Mouse (Mus musculus) stomach, postnatal 0 days (tissue): ENCODE results near the gene Ift43. TPM values are rescaled to one million over a fixed set of nuclear protein-coding genes. Genes with fewer than 3 reads are reported as not detected.

Source experiments
- ATAC-seq: fragments of 200-750 bp; cut with Nextera tagmentation; 2 replicates; pipeline ENCODE4 v1.8.0; 2017; ENCODE audit not compliant: low FRiP score, low TSS enrichment
- DNase-seq: peaks from one replicate; pipeline ENCODE4 v3.0.0-alpha.2; 2016; ENCODE audit warnings: low spot score
- H3K27ac ChIP-seq: fragments of 300-500 bp; sonication (generic); replicated peaks from 2 replicates; pipeline ENCODE4 v1.5.1; 2014; ENCODE audit warnings: mild to moderate bottlenecking, control low read depth
- H3K27me3 ChIP-seq: fragments of 300-500 bp; sonication (generic); 2 replicates; pipeline ENCODE4 v1.6.1; 2014; ENCODE audit warnings: low read length; ENCODE audit not compliant: control insufficient read depth, insufficient read depth
- H3K36me3 ChIP-seq: fragments of 300-500 bp; sonication (generic); 2 replicates; pipeline ENCODE4 v1.6.1; 2014; ENCODE audit warnings: low read length, mixed read lengths; ENCODE audit not compliant: control insufficient read depth, insufficient read depth
- H3K4me1 ChIP-seq: fragments of 300-500 bp; sonication (generic); replicated peaks from 2 replicates; pipeline ENCODE4 v1.6.1; 2014; ENCODE audit warnings: antibody characterized with exemption; ENCODE audit not compliant: control insufficient read depth, insufficient read depth
- H3K4me2 ChIP-seq: fragments of 300-500 bp; sonication (generic); replicated peaks from 2 replicates; pipeline ENCODE4 v1.6.1; 2014; ENCODE audit warnings: low read depth, mild to moderate bottlenecking, control low read depth, moderate library complexity
- H3K4me3 ChIP-seq: fragments of 300-500 bp; sonication (generic); 2 replicates; pipeline ENCODE4 v1.5.1; 2014; ENCODE audit warnings: low read depth, low read length, control low read depth
- H3K9ac ChIP-seq: fragments of 300-500 bp; sonication (generic); 2 replicates; pipeline ENCODE4 v1.6.1; 2014; ENCODE audit warnings: mild to moderate bottlenecking, low read length, control low read depth, mixed read lengths
- H3K9me3 ChIP-seq: fragments of 300-500 bp; sonication (generic); 2 replicates; pipeline ENCODE4 v1.6.1; 2016; ENCODE audit warnings: low read length; ENCODE audit not compliant: control insufficient read depth
- CTCF ChIP-seq: IDR thresholded peaks from 2 replicates; pipeline ENCODE4 v1.5.1; 2016; ENCODE audit warnings: antibody characterized with exemption, low read depth, mild to moderate bottlenecking, moderate library complexity
- EP300 ChIP-seq: optimal IDR thresholded peaks from 2 replicates; pipeline ENCODE3; 2016; ENCODE audit warnings: antibody characterized with exemption
- WGBS: fragments of 180-500 bp; shearing (Covaris S2); extraction: QIAGEN DNeasy Blood & Tissue Kit; methylation state at CpG from one replicate; pipeline ENCODE4 v1.1.7; 2014; 5-methylcytosine and 5-hydroxymethylcytosine counted together
- polyA plus RNA-seq: library from polyadenylated mRNA; unstranded; fragments of >200 nt; fragmentation: Nextera tagmentation; extraction: Ambion mirVana; gene quantifications from 2 replicates; pipeline ENCODE4 v1.2.1, GENCODE M21; 2015

Ift43 gene
- polyA plus RNA-seq, 1 experiment from 2014 or later, result 48.0 TPM

- H3K4me3 ChIP-seq, result no peak overlapping the region
- TF ChIP-seq EP300 (no peak), CTCF (no peak)
- DNase-seq, result no peak
- 83% methylated on average over 5 of the region's 5 CpGs for WGBS
- no peak for ATAC-seq
- no peaks in the 10 kb centered on the region for H3K36me3 ChIP-seq
- no peak overlapping the region for H3K27ac ChIP-seq
- no peak overlapping the region for H3K4me2 ChIP-seq
- H3K4me1 ChIP-seq, result no peaks in the 10 kb centered on the region
- H3K9ac ChIP-seq, result no peak overlapping the region
- no peaks in the 10 kb centered on the region for H3K9me3 ChIP-seq
- H3K27me3 ChIP-seq, result no peaks in the 10 kb centered on the region
Observed at GRCm38 (mm10) chr12:86046141-86046540, 36.2 kb upstream of the Ift43 start.

- no peak overlapping the region for H3K9ac ChIP-seq
- no peak overlapping the region for H3K27ac ChIP-seq
- 94% methylated on average over 2 of the region's 2 CpGs for WGBS
- H3K36me3 ChIP-seq, result no peaks in the 10 kb centered on the region
- TF ChIP-seq CTCF, result no peak
- TF ChIP-seq EP300, result no peak
- ATAC-seq (no peak), DNase-seq (no peak)
- no peaks in the 10 kb centered on the region for H3K4me1 ChIP-seq
- no peaks in the 10 kb centered on the region for H3K9me3 ChIP-seq
- H3K4me3 ChIP-seq, result no peak overlapping the region
- H3K27me3 ChIP-seq, result no peaks in the 10 kb centered on the region
- no peak overlapping the region for H3K4me2 ChIP-seq
Observed at GRCm38 (mm10) chr12:86046776-86047175, 35.6 kb upstream of the Ift43 start.

- Histone ChIP-seq H3K9me3 (no peaks in the 10 kb centered on the region), H3K4me2 (no peak overlapping the region), H3K4me1 (no peaks in the 10 kb centered on the region), H3K36me3 (no peaks in the 10 kb centered on the region), H3K27me3 (no peaks in the 10 kb centered on the region), H3K9ac (no peak overlapping the region), H3K4me3 (no peak overlapping the region), H3K27ac (no peak overlapping the region)
- TF ChIP-seq CTCF (no peak), EP300 (no peak)
- DNase-seq (no peak), ATAC-seq (no peak)
- WGBS, result 65% methylated on average over 8 of the region's 8 CpGs
Observed at GRCm38 (mm10) chr12:86047376-86047775, 35.0 kb upstream of the Ift43 start.

- no peak for ATAC-seq
- Histone ChIP-seq H3K4me3 (no peak overlapping the region), H3K27me3 (no peaks in the 10 kb centered on the region), H3K4me2 (no peak overlapping the region), H3K36me3 (no peaks in the 10 kb centered on the region), H3K27ac (no peak overlapping the region), H3K4me1 (no peaks in the 10 kb centered on the region), H3K9me3 (no peaks in the 10 kb centered on the region), H3K9ac (no peak overlapping the region)
- no peak for DNase-seq
- TF ChIP-seq CTCF, result no peak
- TF ChIP-seq EP300, result no peak
- WGBS, result 85% methylated on average over 6 of the region's 6 CpGs
Observed at GRCm38 (mm10) chr12:86049813-86050212, 32.5 kb upstream of the Ift43 start.

DNA sequence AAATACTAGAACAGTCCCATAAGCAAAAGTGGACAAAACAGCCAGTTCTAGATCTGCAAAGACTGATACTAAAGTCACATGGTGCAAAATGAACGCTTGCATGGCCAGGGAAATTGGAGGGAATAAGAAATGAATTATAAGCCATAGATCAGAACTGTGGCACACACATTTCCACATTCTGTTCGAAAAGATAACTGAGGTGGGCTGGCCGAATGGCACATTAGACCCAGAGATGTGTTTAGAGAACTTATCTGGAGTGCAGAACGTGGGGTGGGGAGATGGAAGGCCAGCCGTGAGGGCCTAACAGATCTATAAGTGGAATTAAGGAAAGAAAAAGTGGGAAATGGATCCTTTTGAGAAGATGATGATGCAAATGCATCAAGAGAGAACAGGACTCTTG, 30.9 kb upstream of the Ift43 start:
- no peaks in the 10 kb centered on the region for H3K4me1 ChIP-seq
- H3K36me3 ChIP-seq, result no peaks in the 10 kb centered on the region
- H3K9me3 ChIP-seq, result no peaks in the 10 kb centered on the region
- no peak overlapping the region for H3K9ac ChIP-seq
- no peak overlapping the region for H3K4me3 ChIP-seq
- H3K27ac ChIP-seq, result no peak overlapping the region
- DNase-seq (no peak), ATAC-seq (no peak)
- 79% methylated on average over 5 of the region's 5 CpGs for WGBS
- no peak for TF ChIP-seq EP300
- no peak for TF ChIP-seq CTCF
- no peaks in the 10 kb centered on the region for H3K27me3 ChIP-seq
- no peak overlapping the region for H3K4me2 ChIP-seq

DNA sequence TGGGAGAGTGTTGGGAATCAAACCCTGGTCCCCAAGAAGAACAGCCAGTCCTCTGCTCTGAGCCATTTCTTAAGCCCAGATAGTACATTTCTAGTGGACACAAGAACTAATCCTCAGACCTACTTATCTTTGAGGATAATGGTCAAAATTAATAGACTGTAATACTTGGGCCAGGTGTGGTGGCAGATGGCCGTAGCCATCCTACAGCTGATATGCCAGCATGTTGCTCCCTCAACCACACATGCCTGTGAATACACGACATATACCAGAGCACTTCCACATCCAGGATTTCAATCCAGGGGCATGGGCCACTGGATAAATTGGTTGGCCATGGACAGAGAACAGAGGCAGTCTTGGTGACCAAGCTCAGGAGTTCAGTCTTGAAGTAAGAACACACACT, 27.0 kb upstream of the Ift43 start:
- no peak for ATAC-seq
- TF ChIP-seq CTCF (no peak), EP300 (no peak)
- no peaks in the 10 kb centered on the region for H3K9me3 ChIP-seq

More for the DNA sequence above, 27.0 kb upstream of the Ift43 start:
- Histone ChIP-seq H3K36me3 (no peaks in the 10 kb centered on the region), H3K9ac (no peak overlapping the region), H3K27me3 (no peaks in the 10 kb centered on the region), H3K27ac (no peak overlapping the region), H3K4me2 (no peak overlapping the region), H3K4me1 (no peaks in the 10 kb centered on the region), H3K4me3 (no peak overlapping the region)
- DNase-seq, result no peak
- WGBS, result 96% methylated on average over 2 of the region's 2 CpGs
